Mouse (Mus musculus) ES-E14 (cell line): ENCODE results near the gene Med25.

ENCODE experiments used
- CHD2 ChIP-seq: IDR thresholded peaks from 2 replicates; pipeline ENCODE4 v1.6.1; 2014; ENCODE audit warnings: mild to moderate bottlenecking, low read depth, low read length, inconsistent platforms
- HCFC1 ChIP-seq: IDR thresholded peaks from 2 replicates; pipeline ENCODE4 v1.6.1; 2012; ENCODE audit warnings: low read length, inconsistent platforms, borderline replicate concordance; ENCODE audit not compliant: insufficient read depth
- MAFK ChIP-seq: IDR thresholded peaks from 2 replicates; pipeline ENCODE4 v1.6.1; 2014; ENCODE audit warnings: mild to moderate bottlenecking, low read depth, low read length, inconsistent platforms; ENCODE audit not compliant: insufficient read depth
- ZC3H11A ChIP-seq: IDR thresholded peaks from 2 replicates; pipeline ENCODE4 v1.6.1; 2012; ENCODE audit warnings: low read depth, mild to moderate bottlenecking, inconsistent platforms, low read length, borderline replicate concordance

- TF ChIP-seq CHD2 (no peak), HCFC1 (no peak), ZC3H11A (no peak), MAFK (no peak)
These were observed 54.4 kb downstream of the Med25 start for GRCm38 (mm10) chr7:44838073-44838472.
